Comparison of ENCODE assay signal across 8 mouse cellular contexts in the genomic region with DNA sequence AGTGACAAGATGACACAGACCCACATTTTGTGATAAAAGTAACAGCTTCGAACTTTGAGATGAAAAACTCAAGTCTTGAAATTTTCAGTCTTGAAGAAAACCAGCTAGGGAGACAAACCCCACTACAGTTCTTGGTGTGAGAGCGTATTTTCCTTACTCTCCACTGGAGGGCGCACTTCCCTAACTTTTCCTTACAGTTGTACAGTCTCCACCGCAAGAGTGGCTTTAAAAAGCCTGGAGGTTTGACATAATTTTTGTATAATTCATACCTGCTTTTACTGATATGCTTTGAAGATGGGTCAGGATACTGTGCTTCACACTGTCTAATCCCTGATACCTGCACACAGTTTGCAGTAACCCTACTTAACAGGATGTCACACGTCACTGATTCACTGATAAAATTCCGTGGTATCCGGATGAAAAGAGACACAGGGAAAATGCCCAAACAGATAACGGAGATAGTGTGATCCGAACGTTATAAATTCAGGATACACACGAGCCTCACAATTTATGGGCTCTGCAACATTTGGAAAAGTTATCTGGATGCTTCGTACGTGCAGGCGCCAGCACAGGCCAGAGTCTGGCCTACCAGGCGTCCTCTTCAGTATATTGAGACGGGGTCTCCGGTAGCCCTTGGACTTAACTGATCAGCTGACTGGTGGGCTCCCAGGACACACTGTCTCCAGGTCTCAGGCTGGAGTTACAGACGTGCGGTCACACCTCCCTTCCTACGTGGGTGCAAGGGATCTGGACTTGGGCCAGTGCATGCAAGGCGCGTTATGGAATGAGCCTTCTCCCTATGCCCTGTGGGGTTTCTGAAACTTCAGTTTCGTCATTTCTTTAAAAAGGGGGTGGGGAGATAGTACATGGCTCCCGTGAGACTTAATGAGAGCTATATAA.
DNase-seq lines count a peak whose midpoint lies in the region; ATAC-seq and TF ChIP-seq lines count a peak whose summit lies in the region.

No protein-coding gene starts in this region.

- H3K27ac ChIP-seq in left cerebral cortex, adult 2 months, result no peak overlapping the region; the same call in 1 of the 2 replicates
- H3K27ac ChIP-seq in embryonic facial prominence, embryonic 13.5 days, result no peak overlapping the region
- no peak overlapping the region for H3K27ac ChIP-seq in hindbrain, embryonic 11.5 days (ENCODE audit: low read depth, low read length)
- H3K27ac ChIP-seq in midbrain, embryonic 13.5 days, result no peak overlapping the region

- H3K27me3 ChIP-seq in embryonic facial prominence, embryonic 13.5 days, result no peaks in the 10 kb centered on the region
- H3K27me3 ChIP-seq in hindbrain, embryonic 11.5 days (ENCODE audit: control insufficient read depth, insufficient read depth, low read length), result peaks cover 3% of the 10 kb centered on the region; the same call in 1 of the 2 replicates
- peaks cover 15% of the 10 kb centered on the region; the same call in 1 of the 2 replicates for H3K27me3 ChIP-seq in midbrain, embryonic 13.5 days

- H3K4me1 ChIP-seq in embryonic facial prominence, embryonic 13.5 days, result peaks cover 19% of the 10 kb centered on the region
- no peaks in the 10 kb centered on the region; the same call in 1 of the 2 replicates for H3K4me1 ChIP-seq in hindbrain, embryonic 11.5 days (replicated peaks; ENCODE audit: control insufficient read depth, insufficient read depth, low read length)
- H3K4me1 ChIP-seq in midbrain, embryonic 13.5 days (replicated peaks), result peaks cover 24% of the 10 kb centered on the region

- 0 out of 2 replicates have a peak, but pooled peaks have one; percentile 49 for ATAC-seq in embryonic facial prominence, embryonic 13.5 days (ENCODE audit: insufficient number of reproducible peaks, insufficient read depth, low FRiP score, low TSS enrichment, low read depth)
- ATAC-seq in hindbrain, embryonic 11.5 days (ENCODE audit: low FRiP score), result peak; percentile 36
- peak; percentile 57 for ATAC-seq in midbrain, embryonic 13.5 days

- H3K9me3 ChIP-seq in embryonic facial prominence, embryonic 13.5 days, result no peaks in the 10 kb centered on the region
- no peaks in the 10 kb centered on the region for H3K9me3 ChIP-seq in hindbrain, embryonic 11.5 days (ENCODE audit: control insufficient read depth, low read length)
- H3K9me3 ChIP-seq in midbrain, embryonic 13.5 days, result no peaks in the 10 kb centered on the region

- peak; percentile 71 to 74 for DNase-seq in left cerebral cortex, adult 2 months (ENCODE audit: extremely low spot score in 1 of 2, low spot score in 2 of 2)
- no peak for DNase-seq in left cerebral cortex, adult 11 months (ENCODE audit: low spot score)
- peak; percentile 65 for DNase-seq in adrenal gland, postnatal 25 days
- DNase-seq in hindbrain, embryonic 11.5 days (ENCODE audit: low spot score), result peak; percentile 82
- DNase-seq in layer of hippocampus, postnatal 25 days (ENCODE audit: extremely low spot score in 1 of 2, low spot score in 1 of 2), result peak; percentile 58 to 83
- peak; percentile 31 for DNase-seq in testis, postnatal 14 days (ENCODE audit: low spot score)

- intact Hi-C loops in left cerebral cortex, adult 2 months (cut with DNase I), result loop anchor here (1.0 to 10.0 kb wide), 4 partner anchors 89 to 721 kb away; partner anchors contain the start of gene Mb21d2

- WGBS in embryonic facial prominence, embryonic 13.5 days, result 47% methylated on average over 24 of the region's 24 CpGs
- 63% methylated on average over 24 of the region's 24 CpGs for WGBS in hindbrain, embryonic 11.5 days
- WGBS in midbrain, embryonic 13.5 days, result 58% methylated on average over 24 of the region's 24 CpGs

- no peaks in the 10 kb centered on the region for H3K36me3 ChIP-seq in embryonic facial prominence, embryonic 13.5 days
- H3K36me3 ChIP-seq in hindbrain, embryonic 11.5 days (ENCODE audit: control insufficient read depth, insufficient read depth, low read length), result no peaks in the 10 kb centered on the region
- no peaks in the 10 kb centered on the region for H3K36me3 ChIP-seq in midbrain, embryonic 13.5 days

- no peak overlapping the region for H3K4me3 ChIP-seq in left cerebral cortex, adult 2 months
- H3K4me3 ChIP-seq in embryonic facial prominence, embryonic 13.5 days, result no peak overlapping the region
- no peak overlapping the region for H3K4me3 ChIP-seq in hindbrain, embryonic 11.5 days (ENCODE audit: low read depth, low read length)
- H3K4me3 ChIP-seq in midbrain, embryonic 13.5 days (replicated peaks), result no peak overlapping the region

- no peak overlapping the region for H3K9ac ChIP-seq in embryonic facial prominence, embryonic 13.5 days
- H3K9ac ChIP-seq in hindbrain, embryonic 11.5 days (ENCODE audit: low read depth, low read length), result no peak overlapping the region
- no peak overlapping the region for H3K9ac ChIP-seq in midbrain, embryonic 13.5 days (replicated peaks)

- TF ChIP-seq CTCF in left cerebral cortex, adult 2 months (IDR thresholded peaks at IDR 0.05), result peak; percentile 88

- H3K4me2 ChIP-seq in embryonic facial prominence, embryonic 13.5 days, result no peak overlapping the region
- H3K4me2 ChIP-seq in hindbrain, embryonic 11.5 days (replicated peaks; ENCODE audit: low read depth, low read length), result no peak overlapping the region
- H3K4me2 ChIP-seq in midbrain, embryonic 13.5 days (replicated peaks), result no peak overlapping the region
